Mouse (Mus musculus) cortical plate, adult 2 months (tissue): ENCODE measurements at regions not wholly inside any gene's neighbourhood (a gene's known extent, or its start where the extent isn't known, plus 50 kb on each side); places are given as distances from the start of the nearest gene placed in this dataset.
A peak's percentile ranks its signal among the peaks of the same experiment; 100 is the strongest.

Experiments used
- H3K27ac ChIP-seq: fragments of 200-500 bp; 2 replicates; pipeline ENCODE4 v1.5.1; 2012; ENCODE audit warnings: low read length, control low read depth, inconsistent platforms; ENCODE audit not compliant: insufficient read depth
- H3K4me1 ChIP-seq: fragments of 200-500 bp; 2 replicates; pipeline ENCODE4 v1.6.1; 2011; ENCODE audit warnings: low read length; ENCODE audit not compliant: control insufficient read depth, insufficient read depth
- H3K4me3 ChIP-seq: fragments of 200-500 bp; 2 replicates; pipeline ENCODE4 v1.5.1; 2011; ENCODE audit warnings: mild to moderate bottlenecking, low read length, control low read depth; ENCODE audit not compliant: insufficient read depth
- CTCF ChIP-seq: fragments of 200-500 bp; IDR thresholded peaks from 2 replicates; pipeline ENCODE4 v1.5.1; 2011; ENCODE audit warnings: mild to moderate bottlenecking, control low read depth, low read length; ENCODE audit not compliant: insufficient read depth; ENCODE audit errors: extremely low read depth
- POLR2A ChIP-seq: fragments of 200-500 bp; IDR thresholded peaks from 2 replicates; pipeline ENCODE4 v1.6.1; 2011; ENCODE audit warnings: mild to moderate bottlenecking, low read length, control low read depth; ENCODE audit not compliant: insufficient read depth; ENCODE audit errors: extremely low read depth

GRCm38 (mm10) chr10:124945257-124945656 lies 444.0 kb downstream of the Slc16a7 start:
- Histone ChIP-seq H3K27ac (no peak overlapping the region), H3K4me1 (no peaks in the 10 kb centered on the region), H3K4me3 (no peak overlapping the region)
- TF ChIP-seq POLR2A (no peak), CTCF (no peak)

GRCm38 (mm10) chr10:124942214-124942613 lies 447.1 kb downstream of the Slc16a7 start:
- H3K27ac ChIP-seq, result no peak overlapping the region
- no peaks in the 10 kb centered on the region for H3K4me1 ChIP-seq
- 0 out of 2 replicates have a peak, but pooled peaks have one; percentile 6 for TF ChIP-seq CTCF
- no peak for TF ChIP-seq POLR2A
- no peak overlapping the region for H3K4me3 ChIP-seq

- H3K27ac ChIP-seq, result no peak overlapping the region
- no peaks in the 10 kb centered on the region for H3K4me1 ChIP-seq
- TF ChIP-seq CTCF (no peak), POLR2A (no peak)
- no peak overlapping the region for H3K4me3 ChIP-seq
These were observed 462.0 kb downstream of the Slc16a7 start for GRCm38 (mm10) chr10:124927218-124927617.

GRCm38 (mm10) chr10:124900044-124900443 lies 489.2 kb downstream of the Slc16a7 start:
- no peaks in the 10 kb centered on the region for H3K4me1 ChIP-seq
- no peak for TF ChIP-seq CTCF
- TF ChIP-seq POLR2A, result no peak
- H3K27ac ChIP-seq, result no peak overlapping the region
- no peak overlapping the region for H3K4me3 ChIP-seq

- H3K4me3 ChIP-seq, result no peak overlapping the region
- no peak overlapping the region for H3K27ac ChIP-seq
- TF ChIP-seq CTCF, result no peak
- TF ChIP-seq POLR2A, result no peak
- H3K4me1 ChIP-seq, result no peaks in the 10 kb centered on the region
These were observed 510.7 kb downstream of the Slc16a7 start for GRCm38 (mm10) chr10:124878525-124878924.

- H3K27ac ChIP-seq, result no peak overlapping the region
- H3K4me3 ChIP-seq, result no peak overlapping the region
- H3K4me1 ChIP-seq, result no peaks in the 10 kb centered on the region
- TF ChIP-seq POLR2A (no peak), CTCF (no peak)
These were observed 511.6 kb downstream of the Slc16a7 start for GRCm38 (mm10) chr10:124877706-124878105.

- no peak overlapping the region for H3K4me3 ChIP-seq
- TF ChIP-seq POLR2A (no peak), CTCF (no peak)
- no peak overlapping the region for H3K27ac ChIP-seq
- no peaks in the 10 kb centered on the region for H3K4me1 ChIP-seq
These were observed 517.1 kb downstream of the Slc16a7 start for GRCm38 (mm10) chr10:124872211-124872610.

- Histone ChIP-seq H3K4me3 (no peak overlapping the region), H3K27ac (no peak overlapping the region), H3K4me1 (no peaks in the 10 kb centered on the region)
- TF ChIP-seq POLR2A (no peak), CTCF (no peak)
These were observed 546.6 kb downstream of the Slc16a7 start for GRCm38 (mm10) chr10:124842546-124843113.

GRCm38 (mm10) chr10:124833930-124834329 lies 555.3 kb downstream of the Slc16a7 start:
- no peaks in the 10 kb centered on the region for H3K4me1 ChIP-seq
- H3K27ac ChIP-seq, result no peak overlapping the region
- TF ChIP-seq POLR2A, result no peak
- TF ChIP-seq CTCF, result no peak
- no peak overlapping the region for H3K4me3 ChIP-seq

- TF ChIP-seq POLR2A (no peak), CTCF (no peak)
- Histone ChIP-seq H3K4me1 (no peaks in the 10 kb centered on the region), H3K4me3 (no peak overlapping the region), H3K27ac (no peak overlapping the region)
These were observed 585.2 kb downstream of the Slc16a7 start for GRCm38 (mm10) chr10:124803997-124804614.
